20 mouse cellular contexts compared by ENCODE assay signal in genomic region chr16:32813771-32814170, GRCm38 (mm10). TPM values are rescaled to one million over a fixed set of nuclear protein-coding genes. Genes with fewer than 3 reads are reported as not detected.
"Had no signal": no experiment of that assay in that cellular context is flagged by ENCODE, and none has a peak within 500 bp of the region (broad histone marks: within the 10 kb centered on the region; RNA-seq: fewer than 3 reads in every experiment).

No protein-coding gene starts in this region.

- H3K36me3 ChIP-seq: limb, embryonic 12.5 days; limb, embryonic 15.5 days; liver, embryonic 15.5 days; neural tube, embryonic 12.5 days; neural tube, embryonic 15.5 days had no signal

- H3K9ac ChIP-seq: limb, embryonic 12.5 days; limb, embryonic 15.5 days; liver, embryonic 15.5 days; neural tube, embryonic 12.5 days had no signal

- H3K9me3 ChIP-seq: limb, embryonic 12.5 days; limb, embryonic 15.5 days; liver, embryonic 15.5 days; neural tube, embryonic 12.5 days; neural tube, embryonic 15.5 days had no signal

- DNase-seq: left cerebral cortex, postnatal 4 days; midbrain, embryonic 14.5 days; thymus, adult 18-20 months had no signal

- H3K27ac ChIP-seq: limb, embryonic 12.5 days; limb, embryonic 15.5 days; liver, embryonic 15.5 days; neural tube, embryonic 12.5 days; neural tube, embryonic 15.5 days had no signal

- H3K27me3 ChIP-seq: limb, embryonic 12.5 days; limb, embryonic 15.5 days; neural tube, embryonic 12.5 days; neural tube, embryonic 15.5 days had no signal

RNA-seq across cellular contexts. Expression of gene Smbd1, which starts 3.5 kb away (rescaled TPM):
- total RNA-seq: layer of hippocampus, adult 18-20 months; layer of hippocampus, postnatal 14 days; left cerebral cortex, adult 8-10 months; left cerebral cortex, postnatal 14 days; left cerebral cortex, postnatal 4 days; megakaryocyte progenitor cell, adult 5-6 weeks; megakaryocyte-erythroid progenitor cell, adult 5-6 weeks; midbrain, postnatal 0 days had no signal
- polyA plus RNA-seq: kidney, embryonic 16.5 days; limb, embryonic 12.5 days; limb, embryonic 15.5 days; liver, embryonic 11.5 days; liver, embryonic 15.5 days; midbrain, embryonic 11.5 days; midbrain, embryonic 14.5 days; midbrain, postnatal 0 days; neural tube, embryonic 12.5 days; neural tube, embryonic 15.5 days; spleen, adult 2 months; testis, adult 2 months had no signal

RNA-seq across cellular contexts. Expression of gene Muc20, which starts 16.5 kb away (rescaled TPM):
- total RNA-seq: layer of hippocampus, adult 18-20 months; layer of hippocampus, postnatal 14 days; left cerebral cortex, adult 8-10 months; left cerebral cortex, postnatal 14 days; left cerebral cortex, postnatal 4 days; megakaryocyte progenitor cell, adult 5-6 weeks; megakaryocyte-erythroid progenitor cell, adult 5-6 weeks had no signal
- polyA plus RNA-seq: limb, embryonic 12.5 days; limb, embryonic 15.5 days; liver, embryonic 11.5 days; midbrain, embryonic 11.5 days; midbrain, embryonic 14.5 days; midbrain, postnatal 0 days; neural tube, embryonic 12.5 days; neural tube, embryonic 15.5 days; spleen, adult 2 months had no signal
